10 mouse cellular contexts compared by ENCODE assay signal in the genomic region with DNA sequence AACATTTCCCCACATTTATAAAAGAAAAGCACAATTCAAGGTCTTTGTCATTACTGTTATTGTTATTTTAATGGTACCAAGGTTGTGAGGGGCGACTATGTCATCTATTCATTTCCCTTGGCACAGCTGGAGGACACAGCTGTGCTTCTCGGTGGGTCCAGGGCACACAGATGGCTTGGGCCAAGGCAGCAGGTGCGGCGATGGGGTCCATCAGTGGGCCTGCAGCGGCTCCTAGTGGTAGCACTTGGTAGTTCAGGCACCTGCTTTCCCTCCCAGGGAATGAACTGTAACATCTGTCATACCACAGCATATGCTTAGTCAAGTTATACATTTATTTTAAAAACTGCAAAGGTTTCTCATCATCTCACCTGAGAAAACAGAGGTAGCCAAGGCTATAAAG. TPM values are rescaled to one million over a fixed set of nuclear protein-coding genes. Genes with fewer than 3 reads are reported as not detected.
A peak's percentile ranks its signal among the peaks of the same experiment; 100 is the strongest.
DNase-seq lines count a peak whose midpoint lies in the region; ATAC-seq lines count a peak whose summit lies in the region.
"Had no signal": no experiment of that assay in that cellular context is flagged by ENCODE, and none has a peak within 500 bp of the region (broad histone marks: within the 10 kb centered on the region; RNA-seq: fewer than 3 reads in every experiment).

No protein-coding gene starts in this region.

- intact Hi-C loops in heart, postnatal 36 days (cut with DNase I): no loop called here

- H3K4me1 ChIP-seq in heart, embryonic 12.5 days (replicated peaks): no peaks in the 10 kb centered on the region
- peaks cover 25% of the 10 kb centered on the region for H3K4me1 ChIP-seq in forebrain, embryonic 16.5 days (replicated peaks; ENCODE audit: control insufficient read depth, insufficient read depth, low read length)
- H3K4me1 ChIP-seq: heart, embryonic 15.5 days had no signal

- no peak overlapping the region for H3K4me3 ChIP-seq in heart, embryonic 12.5 days
- no peak overlapping the region for H3K4me3 ChIP-seq in forebrain, embryonic 16.5 days (replicated peaks; ENCODE audit: low read length)
- H3K4me3 ChIP-seq: heart, embryonic 15.5 days had no signal

- ATAC-seq in heart, embryonic 12.5 days (ENCODE audit: insufficient number of reproducible peaks, low FRiP score): no peak
- ATAC-seq in forebrain, embryonic 16.5 days: peak; percentile 57
- ATAC-seq in erythroblast, adult 5-6 weeks (replicated peaks; ENCODE audit: low FRiP score, poor library complexity, severe bottlenecking): no peak

- H3K27me3 ChIP-seq in heart, embryonic 12.5 days (replicated peaks): peaks cover 85% of the 10 kb centered on the region
- peaks cover 16% of the 10 kb centered on the region for H3K27me3 ChIP-seq in forebrain, embryonic 16.5 days (replicated peaks; ENCODE audit: control insufficient read depth, insufficient read depth, low read length)

- no peaks in the 10 kb centered on the region for H3K9me3 ChIP-seq in heart, embryonic 12.5 days (replicated peaks)
- H3K9me3 ChIP-seq in forebrain, embryonic 16.5 days (ENCODE audit: control insufficient read depth, low read length): no peaks in the 10 kb centered on the region
- H3K9me3 ChIP-seq: heart, embryonic 15.5 days had no signal

- no peak overlapping the region for H3K9ac ChIP-seq in heart, embryonic 12.5 days
- no peak overlapping the region for H3K9ac ChIP-seq in forebrain, embryonic 16.5 days (replicated peaks; ENCODE audit: low read depth, low read length)
- H3K9ac ChIP-seq: heart, embryonic 15.5 days had no signal

- 2% methylated on average over 5 of the region's 5 CpGs for WGBS in heart, embryonic 12.5 days
- 0% methylated on average over 5 of the region's 5 CpGs for WGBS in forebrain, embryonic 16.5 days

- no peak overlapping the region for H3K4me2 ChIP-seq in heart, embryonic 12.5 days
- H3K4me2 ChIP-seq in forebrain, embryonic 16.5 days (ENCODE audit: low read length): no peak overlapping the region
- H3K4me2 ChIP-seq: heart, embryonic 15.5 days had no signal

- DNase-seq in heart, postnatal 36 days: peak; percentile 9 to 46
- DNase-seq in cerebellum, adult 11-12 months: peak; percentile 12
- DNase-seq in kidney, postnatal 36 days: peak; percentile 29 to 79
- DNase-seq in lung, adult 18-20 months: peak; percentile 34 to 42
- DNase-seq in ovary, postnatal 36 days (ENCODE audit: low spot score): peak; percentile 34

- H3K27ac ChIP-seq in heart, embryonic 12.5 days (ENCODE audit: poor library complexity, severe bottlenecking): no peak overlapping the region
- H3K27ac ChIP-seq in forebrain, embryonic 16.5 days (ENCODE audit: low read length): no peak overlapping the region
- H3K27ac ChIP-seq: heart, embryonic 15.5 days had no signal

- no peaks in the 10 kb centered on the region for H3K36me3 ChIP-seq in heart, embryonic 12.5 days
- H3K36me3 ChIP-seq in forebrain, embryonic 16.5 days (ENCODE audit: control insufficient read depth, insufficient read depth): no peaks in the 10 kb centered on the region
- H3K36me3 ChIP-seq: G1E; heart, embryonic 15.5 days had no signal

RNA-seq across cellular contexts. Expression of a gene that starts 7.0 kb away (rescaled TPM):
- total RNA-seq in heart, postnatal 36 days (2021): under 1 TPM; 0.03 to 0.08 TPM
- 0.32 TPM in 1 of 2 replicates, not detected in the other for polyA plus RNA-seq in heart, embryonic 12.5 days (2016; fragmentation: Nextera tagmentation; extraction: Ambion mirVana)
- 1.0 and 1.7 TPM in 2 replicates for polyA plus RNA-seq in forebrain, embryonic 16.5 days (2015; fragmentation: Nextera tagmentation; extraction: Ambion mirVana)
- not detected in 2 replicates for total RNA-seq in erythroblast, adult 5-6 weeks (2015; ENCODE audit: low replicate concordance)
- total RNA-seq in erythroblast, adult 5-6 weeks (2017; ENCODE audit: low replicate concordance): not detected in 2 replicates
- polyA plus RNA-seq: G1E had no signal
